Mouse (Mus musculus) testis, adult 2 months (tissue): ENCODE measurements at regions not wholly inside any gene's neighbourhood (a gene's known extent, or its start where the extent isn't known, plus 50 kb on each side); places are given as distances from the start of the nearest gene placed in this dataset.

Experiments used
- H3K27ac ChIP-seq: fragments of 200-500 bp; 2 replicates; pipeline ENCODE4 v1.5.1; 2012; ENCODE audit warnings: low read depth, low read length; ENCODE audit not compliant: control insufficient read depth, insufficient read depth
- H3K27me3 ChIP-seq: fragments of 200-500 bp; 2 replicates; pipeline ENCODE4 v1.6.1; 2012; ENCODE audit warnings: mild to moderate bottlenecking, low read length, moderate library complexity; ENCODE audit not compliant: control insufficient read depth, insufficient read depth
- H3K36me3 ChIP-seq: fragments of 200-500 bp; 2 replicates; pipeline ENCODE4 v1.6.1; 2012; ENCODE audit warnings: mild to moderate bottlenecking, low read length; ENCODE audit not compliant: control insufficient read depth, insufficient read depth
- H3K4me1 ChIP-seq: fragments of 200-500 bp; 2 replicates; pipeline ENCODE4 v1.6.1; 2012; ENCODE audit warnings: low read length; ENCODE audit not compliant: control insufficient read depth, insufficient read depth
- H3K4me3 ChIP-seq: fragments of 200-500 bp; 2 replicates; pipeline ENCODE4 v1.5.1; 2012; ENCODE audit warnings: low read depth, mild to moderate bottlenecking, low read length, moderate library complexity, mixed read lengths; ENCODE audit not compliant: control insufficient read depth
- CTCF ChIP-seq: fragments of 200-500 bp; IDR thresholded peaks from 2 replicates; pipeline ENCODE4 v1.5.1; 2012; ENCODE audit warnings: low read depth, mild to moderate bottlenecking, inconsistent platforms, low read length, moderate library complexity; ENCODE audit not compliant: control insufficient read depth, insufficient read depth, insufficient replicate concordance
- POLR2A ChIP-seq: fragments of 200-500 bp; IDR thresholded peaks from 2 replicates; pipeline ENCODE4 v1.6.1; 2012; ENCODE audit warnings: low read depth, mild to moderate bottlenecking, inconsistent platforms, low read length, moderate library complexity; ENCODE audit not compliant: control insufficient read depth

DNA sequence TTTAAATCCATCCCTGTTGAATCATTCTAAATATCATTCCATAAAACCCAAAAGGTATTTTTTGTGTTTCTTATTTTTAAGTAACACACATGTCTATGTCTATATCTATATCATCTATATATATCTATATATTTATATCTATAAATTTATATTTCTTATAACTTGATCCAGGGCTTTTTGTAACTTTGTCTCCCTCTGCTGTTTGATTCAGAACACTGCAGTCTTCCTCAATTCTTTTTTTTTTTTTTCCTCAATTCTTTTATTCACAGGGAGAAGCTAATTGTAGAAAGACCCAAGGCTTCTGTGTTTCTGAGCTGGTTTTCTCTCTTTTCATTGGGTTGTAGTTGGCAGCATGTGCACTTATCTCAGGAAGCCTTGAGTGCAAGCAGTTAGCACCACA, 124.1 kb upstream of the Igfbp3 start:
- no peaks in the 10 kb centered on the region for H3K27me3 ChIP-seq
- H3K4me3 ChIP-seq = no peak overlapping the region
- H3K4me1 ChIP-seq = no peaks in the 10 kb centered on the region
- no peak for TF ChIP-seq CTCF
- no peak for TF ChIP-seq POLR2A
- no peaks in the 10 kb centered on the region for H3K36me3 ChIP-seq
- H3K27ac ChIP-seq = no peak overlapping the region

DNA sequence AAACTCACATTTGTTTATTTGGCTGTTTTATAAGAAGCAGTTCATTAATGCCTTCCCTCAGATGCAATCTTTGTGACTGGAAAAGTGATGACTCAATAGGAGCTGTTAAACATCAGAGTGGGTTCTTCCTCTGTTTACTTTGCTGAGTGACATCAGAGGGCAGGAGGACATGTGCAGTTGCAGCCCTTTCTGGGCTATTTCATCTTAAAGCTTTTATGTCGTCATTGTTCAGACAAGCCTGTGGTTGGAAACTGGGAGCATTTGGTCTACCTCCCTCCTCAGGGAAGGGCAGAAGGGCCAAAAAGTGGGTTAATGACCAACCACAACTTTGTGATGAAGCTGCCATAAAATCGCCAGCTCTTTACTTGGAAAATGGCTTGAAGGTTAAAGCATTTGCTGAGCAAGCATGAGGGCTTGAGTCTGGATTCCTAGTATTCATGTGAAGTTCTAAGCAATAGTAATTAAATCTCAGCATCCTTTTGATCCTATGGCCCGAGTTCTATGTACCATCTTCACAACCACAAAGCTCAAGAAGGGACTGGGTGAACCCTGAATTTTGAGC, 103.8 kb upstream of the Igfbp3 start:
- no peaks in the 10 kb centered on the region for H3K27me3 ChIP-seq
- H3K4me1 ChIP-seq = no peaks in the 10 kb centered on the region
- no peaks in the 10 kb centered on the region for H3K36me3 ChIP-seq
- H3K27ac ChIP-seq = no peak overlapping the region
- no peak overlapping the region for H3K4me3 ChIP-seq
- TF ChIP-seq POLR2A = no peak
- TF ChIP-seq CTCF = no peak

DNA sequence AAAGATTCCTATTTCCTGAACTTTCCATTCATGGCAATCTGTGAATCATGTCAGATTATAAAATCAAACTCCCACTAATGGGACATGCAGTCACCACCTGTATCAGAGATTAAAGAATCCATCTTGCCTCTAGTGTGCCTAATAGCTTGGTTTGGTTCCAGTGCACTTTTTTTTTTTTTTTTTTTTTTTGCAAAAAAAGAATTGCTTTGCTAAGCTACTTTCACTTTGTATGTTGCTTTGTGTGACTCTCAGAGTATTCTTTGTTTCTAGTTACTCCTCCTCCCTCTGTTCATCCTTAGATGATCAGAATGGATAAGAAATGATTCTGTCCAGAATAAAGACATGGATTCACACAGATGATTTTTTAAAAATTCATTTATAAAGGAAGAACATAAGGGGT, 82.5 kb upstream of the Igfbp3 start:
- TF ChIP-seq CTCF (no peak), POLR2A (no peak)
- Histone ChIP-seq H3K36me3 (no peaks in the 10 kb centered on the region), H3K4me3 (no peak overlapping the region)

DNA sequence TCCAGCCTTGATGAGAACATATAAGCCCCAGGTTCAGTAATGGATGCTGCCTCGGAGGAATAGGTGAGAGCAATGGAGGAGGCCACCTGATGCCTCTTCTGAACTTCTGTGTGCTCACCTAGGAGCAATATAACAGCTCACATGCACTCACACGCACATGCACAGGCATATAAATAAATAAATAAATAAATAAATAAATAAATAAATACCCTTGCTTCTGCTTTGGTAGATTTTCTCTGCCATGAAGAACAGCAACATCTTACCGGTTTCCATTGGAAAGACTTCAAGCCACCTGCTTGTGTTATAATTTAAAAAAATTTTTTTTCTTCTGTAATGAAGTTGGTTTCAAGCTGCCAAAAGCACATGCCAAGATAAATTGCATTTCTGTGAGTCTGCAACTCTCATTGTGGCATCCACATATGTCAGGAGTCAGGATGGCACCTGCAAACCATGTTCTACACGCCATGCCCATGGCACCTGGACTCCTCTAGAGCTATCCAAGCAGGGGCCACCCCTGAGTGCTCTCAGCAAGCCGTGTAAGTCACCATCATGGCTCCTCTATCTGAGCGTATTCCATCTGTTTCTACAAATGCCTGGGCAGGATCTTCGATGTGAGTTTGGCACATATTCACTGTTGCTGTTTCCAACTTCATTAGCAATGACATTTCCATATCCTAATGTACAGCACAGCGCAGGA, 75.7 kb upstream of the Igfbp3 start:
- H3K4me1 ChIP-seq = no peaks in the 10 kb centered on the region
- no peaks in the 10 kb centered on the region for H3K27me3 ChIP-seq
- H3K4me3 ChIP-seq = no peak overlapping the region
- no peak overlapping the region for H3K27ac ChIP-seq
- no peak for TF ChIP-seq POLR2A
- TF ChIP-seq CTCF = no peak
- no peaks in the 10 kb centered on the region for H3K36me3 ChIP-seq

More for the DNA sequence above, 82.5 kb upstream of the Igfbp3 start:
- Histone ChIP-seq H3K27me3 (no peaks in the 10 kb centered on the region), H3K4me1 (no peaks in the 10 kb centered on the region), H3K27ac (no peak overlapping the region)

DNA sequence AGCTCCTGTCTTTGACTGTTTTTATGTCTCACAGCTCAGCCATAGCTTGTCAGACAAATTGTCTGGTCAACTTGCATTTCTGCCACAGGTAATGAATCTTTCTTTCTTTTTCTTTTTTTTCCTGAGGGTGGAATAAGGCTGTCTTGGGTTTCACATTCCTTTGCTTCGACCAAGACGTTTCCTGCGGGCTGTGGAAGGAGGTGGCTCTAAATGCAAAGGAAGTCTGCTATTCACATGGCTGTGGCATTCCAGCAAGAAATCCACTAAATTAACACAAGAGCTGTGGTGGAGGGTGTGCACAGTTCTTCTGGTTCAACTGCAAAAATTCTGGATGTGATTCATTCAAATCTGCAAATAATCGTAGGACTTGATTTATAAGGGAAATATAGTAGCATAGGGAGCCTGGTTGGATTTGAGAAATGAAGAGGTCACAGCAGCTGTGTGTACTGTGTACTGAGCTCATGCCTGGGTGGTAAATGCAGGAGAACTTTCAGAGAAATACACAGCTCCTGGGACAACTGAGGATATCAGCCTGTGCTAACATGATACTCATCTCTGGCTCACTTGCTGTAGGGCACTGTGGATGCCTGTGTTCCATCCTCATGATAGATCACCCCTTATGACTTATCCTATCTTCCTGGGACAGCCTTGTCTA, 71.2 kb upstream of the Igfbp3 start:
- Histone ChIP-seq H3K27ac (no peak overlapping the region), H3K4me3 (no peak overlapping the region), H3K27me3 (no peaks in the 10 kb centered on the region), H3K4me1 (no peaks in the 10 kb centered on the region), H3K36me3 (no peaks in the 10 kb centered on the region)
- TF ChIP-seq CTCF = no peak
- TF ChIP-seq POLR2A = no peak

DNA sequence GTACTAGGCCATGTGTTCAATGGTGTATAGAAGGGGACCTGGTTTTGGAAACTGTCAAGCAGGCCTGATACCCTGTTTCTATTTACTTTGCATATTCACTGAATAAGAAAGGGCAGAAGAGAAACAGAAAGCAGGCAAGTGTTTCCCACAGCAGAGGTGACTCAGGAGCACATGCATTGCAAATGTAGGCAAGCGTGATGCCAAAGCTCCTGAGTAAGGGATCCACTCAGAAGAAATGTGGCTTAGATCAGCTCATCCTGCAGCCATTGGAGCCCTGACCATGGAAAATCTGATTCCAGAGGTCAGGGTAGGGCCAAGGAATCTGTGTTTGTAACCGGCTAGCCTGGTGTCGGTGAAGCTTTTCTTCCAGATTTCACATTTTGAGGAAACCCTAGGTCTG, 69.3 kb upstream of the Igfbp3 start:
- no peak for TF ChIP-seq POLR2A
- no peak for TF ChIP-seq CTCF
- Histone ChIP-seq H3K27ac (no peak overlapping the region), H3K27me3 (no peaks in the 10 kb centered on the region), H3K36me3 (no peaks in the 10 kb centered on the region), H3K4me1 (no peaks in the 10 kb centered on the region), H3K4me3 (no peak overlapping the region)

DNA sequence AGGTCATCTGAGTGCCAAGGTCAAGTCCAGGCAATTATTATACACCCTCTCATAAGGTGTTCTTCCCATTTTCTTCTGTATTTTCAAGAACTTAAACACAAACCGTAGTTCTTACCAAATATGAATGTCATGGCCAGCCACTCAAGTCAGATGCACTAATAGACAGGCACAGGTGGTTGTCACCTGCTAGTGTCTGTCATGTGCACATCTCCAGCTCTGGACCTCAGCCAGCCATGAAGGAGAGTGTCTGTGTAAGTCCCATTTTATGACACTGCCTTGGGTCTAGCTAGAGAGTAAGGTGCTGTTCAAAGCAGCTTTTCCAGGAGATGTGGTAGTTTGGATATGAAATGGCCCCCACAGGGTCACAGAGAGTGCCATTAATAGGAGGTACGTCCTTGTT, 68.5 kb upstream of the Igfbp3 start:
- Histone ChIP-seq H3K36me3 (no peaks in the 10 kb centered on the region), H3K4me3 (no peak overlapping the region), H3K27ac (no peak overlapping the region), H3K27me3 (no peaks in the 10 kb centered on the region), H3K4me1 (no peaks in the 10 kb centered on the region)
- TF ChIP-seq POLR2A (no peak), CTCF (no peak)

DNA sequence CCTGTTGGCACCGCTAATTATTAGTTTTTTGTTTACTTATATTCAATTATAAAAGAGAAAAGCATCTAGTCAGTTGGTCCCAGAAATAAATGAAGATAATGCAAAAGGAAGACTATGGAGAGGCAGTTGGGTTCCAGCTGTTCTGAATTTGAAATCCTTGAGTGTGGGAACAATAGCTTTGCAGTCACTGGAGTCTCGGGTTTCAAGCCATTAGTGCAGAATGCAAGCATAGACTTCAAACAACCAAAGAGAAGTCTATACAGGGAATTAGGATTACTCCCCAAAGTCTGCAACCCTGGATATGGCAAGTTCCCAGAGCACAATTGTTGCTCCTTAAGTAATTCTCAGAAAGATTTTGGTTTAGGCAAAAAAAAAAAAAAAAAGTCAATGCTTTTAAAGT, 67.9 kb upstream of the Igfbp3 start:
- no peak for TF ChIP-seq POLR2A
- TF ChIP-seq CTCF = no peak
- Histone ChIP-seq H3K4me3 (no peak overlapping the region), H3K27me3 (no peaks in the 10 kb centered on the region), H3K4me1 (no peaks in the 10 kb centered on the region), H3K27ac (no peak overlapping the region), H3K36me3 (no peaks in the 10 kb centered on the region)
